In the genomic region with DNA sequence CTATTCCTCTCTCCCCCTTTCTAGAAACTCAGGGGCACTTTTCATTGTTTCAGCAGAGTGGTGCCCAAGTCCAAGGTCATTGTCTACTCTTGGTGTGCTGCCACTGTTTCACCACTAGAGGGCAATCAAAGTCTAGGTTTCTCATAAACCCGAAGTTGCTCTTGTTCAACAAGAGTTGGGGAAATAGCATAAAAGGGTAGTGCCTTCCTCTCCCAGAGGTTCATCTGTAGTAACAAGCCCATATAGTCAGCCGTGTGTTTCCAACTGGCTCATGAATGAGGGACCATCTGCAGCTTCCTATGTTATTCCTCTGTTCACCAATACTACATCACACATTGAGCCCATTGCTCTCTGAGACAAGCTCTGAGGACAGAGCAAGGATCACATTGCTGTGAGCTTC, we compare ENCODE assay signal across 8 mouse cellular contexts.
DNase-seq lines count a peak whose midpoint lies in the region; ATAC-seq and TF ChIP-seq lines count a peak whose summit lies in the region.

No protein-coding gene starts in this region.

- no peak overlapping the region for H3K9ac ChIP-seq in liver, postnatal 0 days (replicated peaks)

- 3% methylated on average over 2 of the region's 2 CpGs for WGBS in large intestine, adult 2 months
- WGBS in liver, postnatal 0 days (ENCODE audit: insufficient replicate concordance): 3% methylated on average over 2 of the region's 2 CpGs

- TF ChIP-seq CTCF in liver, postnatal 0 days (IDR thresholded peaks at IDR 0.05; ENCODE audit: low read depth): peak; percentile 84

- no peaks in the 10 kb centered on the region for H3K27me3 ChIP-seq in liver, postnatal 0 days (ENCODE audit: insufficient read depth, low read length)

- DNase-seq in 416B (ENCODE audit: low read depth) (peak; percentile 62), MN1 (ENCODE audit: low spot score) (peak; percentile 33)
- peak; percentile 6 to 39 for DNase-seq in cerebellum, postnatal 36 days
- peak; percentile 50 to 69 for DNase-seq in heart, postnatal 10 days
- peak; percentile 1 for DNase-seq in large intestine, adult 2 months (ENCODE audit: low read depth, low spot score)
- DNase-seq in liver, postnatal 0 days: peak; percentile 18
- peak; percentile 9 for DNase-seq in ovary, postnatal 36 days (ENCODE audit: low spot score)

- H3K9me3 ChIP-seq in liver, postnatal 0 days (ENCODE audit: low read length): no peaks in the 10 kb centered on the region

- H3K36me3 ChIP-seq in liver, postnatal 0 days (replicated peaks; ENCODE audit: insufficient read depth, low read length): no peaks in the 10 kb centered on the region

- intact Hi-C loops in heart, postnatal 10 days (cut with DNase I): no loop called here

- no peak for ATAC-seq in liver, postnatal 0 days
- no peak for ATAC-seq in monocyte, adult 5-6 weeks (replicated peaks; ENCODE audit: insufficient number of reproducible peaks, low FRiP score, low TSS enrichment, poor library complexity, severe bottlenecking)

- H3K4me3 ChIP-seq in liver, postnatal 0 days (ENCODE audit: low read depth, low read length): no peak overlapping the region

- no peak overlapping the region for H3K27ac ChIP-seq in liver, postnatal 0 days (ENCODE audit: low read depth)

- H3K4me1 ChIP-seq in liver, postnatal 0 days (ENCODE audit: insufficient read depth): no peaks in the 10 kb centered on the region

- TF ChIP-seq EP300 in liver, postnatal 0 days (IDR thresholded peaks at IDR 0.05; ENCODE audit: low read depth): no peak

- H3K4me2 ChIP-seq in liver, postnatal 0 days (ENCODE audit: low read depth, low read length): no peak overlapping the region

Comparison
In these comparisons a context has a peak if more than half of its experiments do, and no peak if none do; other contexts are left out.
1. DNase-seq: peak in every context shown above with its lines; median percentile 62 in 416B; 60 in heart, postnatal 10 days; 33 in MN1; 22 in cerebellum, postnatal 36 days; 18 in liver, postnatal 0 days; 9 in ovary, postnatal 36 days; 1 in large intestine, adult 2 months.